Mouse (Mus musculus): ENCODE measurements around the gene Tsr3.

Gene Tsr3

DNA sequence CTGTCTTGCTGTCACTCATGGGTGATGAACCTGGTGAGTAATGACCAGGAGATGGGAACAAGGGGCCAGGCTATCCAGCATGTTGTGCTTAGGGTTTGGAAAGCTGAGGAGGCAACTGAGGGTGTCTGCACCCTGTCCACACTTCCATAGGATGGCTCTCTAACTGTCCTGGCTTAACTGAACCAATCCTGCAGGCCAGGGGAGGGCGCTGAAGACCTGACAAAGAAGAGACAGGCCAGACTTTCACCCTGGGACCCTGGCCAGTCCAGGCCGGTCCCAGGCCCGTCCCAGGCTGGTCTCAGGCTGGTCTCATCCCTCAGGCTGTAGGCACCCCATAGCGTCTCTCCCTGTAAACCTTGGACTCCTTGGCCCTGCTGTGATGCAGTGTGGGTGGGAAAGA lies 50.4 kb downstream of the Tsr3 start:
- in situ Hi-C loops (cut with MboI, MseI), result no loop called here
